Comparison of ENCODE assay signal across 18 mouse cellular contexts in the genomic region with DNA sequence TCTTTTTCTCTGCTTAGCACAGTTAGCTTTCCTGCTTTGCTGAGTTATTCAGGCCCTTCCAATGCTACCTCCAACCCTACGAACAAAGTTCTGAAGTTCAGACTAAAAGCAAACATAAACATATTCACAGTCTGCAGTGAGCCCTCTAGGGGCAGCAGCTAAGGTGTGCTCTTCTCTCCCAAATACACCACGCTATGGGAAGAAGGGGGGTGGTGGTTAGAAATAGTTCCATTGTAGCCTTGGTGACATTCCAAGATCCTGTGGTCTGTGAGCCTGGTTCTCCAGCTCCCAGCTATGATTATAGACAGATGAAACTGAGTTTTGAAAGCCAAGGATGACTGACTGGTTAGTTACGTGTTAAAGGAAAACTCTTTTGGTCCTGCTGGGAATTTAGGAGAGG. TPM values are rescaled to one million over a fixed set of nuclear protein-coding genes. Genes with fewer than 3 reads are reported as not detected.
A peak's percentile ranks its signal among the peaks of the same experiment; 100 is the strongest.
DNase-seq lines count a peak whose midpoint lies in the region; ATAC-seq and TF ChIP-seq lines count a peak whose summit lies in the region.
"Had no signal": no experiment of that assay in that cellular context is flagged by ENCODE, and none has a peak within 500 bp of the region (broad histone marks: within the 10 kb centered on the region; RNA-seq: fewer than 3 reads in every experiment).

No protein-coding gene starts in this region.

- TF ChIP-seq POLR2A in limb, embryonic 14.5 days (IDR thresholded peaks at IDR 0.05; ENCODE audit: borderline replicate concordance, extremely low read depth, insufficient read depth, insufficient read length): no peak

- H3K27ac ChIP-seq in heart, postnatal 0 days (ENCODE audit: low read depth): no peak overlapping the region
- H3K27ac ChIP-seq in heart, embryonic 11.5 days (ENCODE audit: low read depth, low read length): no peak overlapping the region
- no peak overlapping the region for H3K27ac ChIP-seq in lung, embryonic 14.5 days (ENCODE audit: low read depth)
- H3K27ac ChIP-seq in limb, embryonic 14.5 days (replicated peaks; ENCODE audit: low read depth, low read length): no peak overlapping the region
- H3K27ac ChIP-seq: heart, embryonic 10.5 days; intestine, embryonic 15.5 days; limb, embryonic 15.5 days had no signal

- DNase-seq in heart, postnatal 0 days (ENCODE audit: low spot score): no peak
- no peak for DNase-seq in lung, embryonic 14.5 days
- DNase-seq in lung, postnatal 4 days: no peak
- DNase-seq in ES-CJ7 (ENCODE audit: low read depth, low spot score) (peak; percentile 59), adipocyte (ENCODE audit: low spot score) (no peak)
- DNase-seq in limb, embryonic 14.5 days (ENCODE audit: low spot score): peak; percentile 63
- no peak for DNase-seq in layer of hippocampus, postnatal 36 days
- DNase-seq: adrenal gland, postnatal 14 days; cerebellum, postnatal 10 days; kidney, postnatal 36 days; right cerebral cortex, postnatal 14 days; thymus, postnatal 14 days had no signal

- TF ChIP-seq CTCF in heart, postnatal 0 days (IDR thresholded peaks at IDR 0.05; ENCODE audit: low read depth): peak; percentile 42
- TF ChIP-seq CTCF in lung, embryonic 14.5 days (IDR thresholded peaks at IDR 0.05; ENCODE audit: low read depth): peak; percentile 29; the same call in 1 of the 2 replicates

- H3K4me3 ChIP-seq in heart, postnatal 0 days (ENCODE audit: low read depth, low read length): no peak overlapping the region
- no peak overlapping the region for H3K4me3 ChIP-seq in heart, embryonic 11.5 days (ENCODE audit: low read depth, low read length)
- no peak overlapping the region for H3K4me3 ChIP-seq in lung, embryonic 14.5 days (ENCODE audit: low read depth, low read length)
- no peak overlapping the region for H3K4me3 ChIP-seq in limb, embryonic 14.5 days (replicated peaks; ENCODE audit: low read length)
- H3K4me3 ChIP-seq: heart, embryonic 10.5 days; intestine, embryonic 15.5 days; limb, embryonic 15.5 days; myocyte had no signal

- 46% methylated on average over 3 of the region's 3 CpGs for WGBS in heart, postnatal 0 days
- 55% methylated on average over 3 of the region's 3 CpGs for WGBS in heart, embryonic 11.5 days (ENCODE audit: insufficient replicate concordance)
- 49% methylated on average over 3 of the region's 3 CpGs for WGBS in lung, embryonic 14.5 days
- 46% methylated on average over 3 of the region's 3 CpGs for WGBS in limb, embryonic 14.5 days

- ATAC-seq in heart, postnatal 0 days (ENCODE audit: insufficient read depth, low read depth): no peak
- no peak for ATAC-seq in heart, embryonic 11.5 days (replicated peaks; ENCODE audit: insufficient number of reproducible peaks, low FRiP score, low TSS enrichment)
- ATAC-seq in lung, embryonic 14.5 days (ENCODE audit: insufficient read depth): no peak
- no peak; the same call in 1 of the 2 replicates for ATAC-seq in limb, embryonic 14.5 days (ENCODE audit: low FRiP score, low read depth)
- ATAC-seq: intestine, embryonic 15.5 days had no signal

- H3K4me1 ChIP-seq in heart, postnatal 0 days (ENCODE audit: control insufficient read depth, insufficient read depth): peaks cover 20% of the 10 kb centered on the region
- peaks cover 31% of the 10 kb centered on the region for H3K4me1 ChIP-seq in heart, embryonic 11.5 days (ENCODE audit: control insufficient read depth, insufficient read depth, low read length)
- H3K4me1 ChIP-seq in lung, embryonic 14.5 days (ENCODE audit: insufficient read depth): no peaks in the 10 kb centered on the region
- H3K4me1 ChIP-seq in limb, embryonic 14.5 days (ENCODE audit: control insufficient read depth, insufficient read depth, low read length): peaks cover 7% of the 10 kb centered on the region

- H3K9me3 ChIP-seq in heart, postnatal 0 days (replicated peaks; ENCODE audit: control insufficient read depth, low read length): no peaks in the 10 kb centered on the region
- H3K9me3 ChIP-seq in heart, embryonic 11.5 days (replicated peaks; ENCODE audit: control insufficient read depth, low read length): no peaks in the 10 kb centered on the region
- no peaks in the 10 kb centered on the region for H3K9me3 ChIP-seq in lung, embryonic 14.5 days (ENCODE audit: low read depth, low read length)
- no peaks in the 10 kb centered on the region for H3K9me3 ChIP-seq in limb, embryonic 14.5 days (ENCODE audit: control insufficient read depth, low read length)
- H3K9me3 ChIP-seq: heart, embryonic 10.5 days; intestine, embryonic 15.5 days; limb, embryonic 15.5 days had no signal

- H3K9ac ChIP-seq in heart, postnatal 0 days (replicated peaks; ENCODE audit: low read depth, low read length): no peak overlapping the region
- H3K9ac ChIP-seq in heart, embryonic 11.5 days (ENCODE audit: low read depth, low read length): no peak overlapping the region
- H3K9ac ChIP-seq in lung, embryonic 14.5 days: no peak overlapping the region
- H3K9ac ChIP-seq in limb, embryonic 14.5 days (ENCODE audit: low read depth, low read length, severe bottlenecking): no peak overlapping the region
- H3K9ac ChIP-seq: intestine, embryonic 15.5 days; limb, embryonic 15.5 days had no signal

- no peak for TF ChIP-seq EP300 in heart, postnatal 0 days (IDR thresholded peaks at IDR 0.05; ENCODE audit: low read depth)

- no peaks in the 10 kb centered on the region for H3K27me3 ChIP-seq in heart, postnatal 0 days (ENCODE audit: control insufficient read depth, insufficient read depth, low read length)
- no peaks in the 10 kb centered on the region for H3K27me3 ChIP-seq in heart, embryonic 11.5 days (ENCODE audit: control insufficient read depth, insufficient read depth, low read length)
- no peaks in the 10 kb centered on the region for H3K27me3 ChIP-seq in lung, embryonic 14.5 days (ENCODE audit: insufficient read depth, low read length)
- H3K27me3 ChIP-seq in limb, embryonic 14.5 days (ENCODE audit: control insufficient read depth, insufficient read depth, low read length): no peaks in the 10 kb centered on the region
- H3K27me3 ChIP-seq: intestine, embryonic 15.5 days; limb, embryonic 15.5 days had no signal

- no peaks in the 10 kb centered on the region for H3K36me3 ChIP-seq in heart, postnatal 0 days (replicated peaks; ENCODE audit: control insufficient read depth, insufficient read depth, low read length)
- H3K36me3 ChIP-seq in heart, embryonic 11.5 days (ENCODE audit: control insufficient read depth, insufficient read depth, low read length): no peaks in the 10 kb centered on the region; the same call in 1 of the 2 replicates
- no peaks in the 10 kb centered on the region for H3K36me3 ChIP-seq in lung, embryonic 14.5 days (ENCODE audit: insufficient read depth)
- no peaks in the 10 kb centered on the region for H3K36me3 ChIP-seq in limb, embryonic 14.5 days (ENCODE audit: control insufficient read depth, insufficient read depth, low read length)
- H3K36me3 ChIP-seq: intestine, embryonic 15.5 days; limb, embryonic 15.5 days had no signal

- no peak overlapping the region for H3K4me2 ChIP-seq in heart, postnatal 0 days (ENCODE audit: low read depth, low read length)
- no peak overlapping the region for H3K4me2 ChIP-seq in heart, embryonic 11.5 days
- no peak overlapping the region for H3K4me2 ChIP-seq in lung, embryonic 14.5 days
- H3K4me2 ChIP-seq in limb, embryonic 14.5 days (replicated peaks; ENCODE audit: low read depth, low read length, severe bottlenecking): no peak overlapping the region
- H3K4me2 ChIP-seq: intestine, embryonic 15.5 days; limb, embryonic 15.5 days had no signal

RNA-seq across cellular contexts. Expression of a gene that starts 13.6 kb away (rescaled TPM):
- 6.5 and 9.0 TPM in 2 replicates for total RNA-seq in heart, postnatal 0 days (2014; rRNA removed; ENCODE audit: low replicate concordance)
- polyA plus RNA-seq in heart, postnatal 0 days (2015; fragmentation: Nextera tagmentation; extraction: Ambion mirVana): 10.6 and 12.9 TPM in 2 replicates
- polyA plus RNA-seq in heart, embryonic 11.5 days (2014; fragmentation: Nextera tagmentation; extraction: Ambion mirVana): 58.4 and 70.1 TPM in 2 replicates
- 8.6 and 10.8 TPM in 2 replicates for polyA plus RNA-seq in lung, embryonic 14.5 days (2014; fragmentation: Nextera tagmentation; extraction: Ambion mirVana)
- 43.9 and 49.5 TPM in 2 replicates for polyA plus RNA-seq in limb, embryonic 14.5 days (2012; rRNA removed)
- polyA plus RNA-seq in limb, embryonic 14.5 days (2014; fragmentation: Nextera tagmentation; extraction: Ambion mirVana): 29.4 and 31.4 TPM in 2 replicates
- total RNA-seq in layer of hippocampus, postnatal 36 days (2021): under 1 TPM; 0.50 to 0.71 TPM
- total RNA-seq: megakaryocyte-erythroid progenitor cell, adult 5-6 weeks had no signal

Comparison
In these comparisons a context has a peak if more than half of its experiments do, and no peak if none do; other contexts are left out.
1. DNase-seq: peak in ES-CJ7 (single experiment) and limb, embryonic 14.5 days (single experiment); none in heart, postnatal 0 days (single experiment), lung, embryonic 14.5 days (single experiment), lung, postnatal 4 days (0 of 2), adipocyte (single experiment) and layer of hippocampus, postnatal 36 days (0 of 2).